Mouse (Mus musculus) adrenal gland, postnatal 10 days (tissue): ENCODE measurements around the gene Faap24. TPM values are rescaled to one million over a fixed set of nuclear protein-coding genes. Genes with fewer than 3 reads are reported as not detected.

Experiments
- DNase-seq: peaks from one replicate; pipeline ENCODE4 v3.0.0; 2021; ENCODE audit warnings: mixed read lengths
- long read RNA-seq, 2 experiments: library from polyadenylated mRNA; stranded (forward); transcript quantifications; one replicate each; pipeline ENCODE4 v2.0.0; 2021
- total RNA-seq, 2 experiments: library from RNA; stranded (reverse); gene quantifications; 2 replicates each; pipeline ENCODE4 v1.2.3; 2021

Faap24 gene
- total RNA-seq: 1 to 10 TPM; 5.1 to 6.9 TPM
- long read RNA-seq, experiment 1, transcript Faap24-201 (4 exons, 1,857 nt): major isoform, 11 of 15 reads
- long read RNA-seq, experiment 1, partial matches to known transcripts: 0 of 15 reads
- long read RNA-seq, experiment 1, other reads (novel, unspliced or antisense): 3 of 15 reads
- long read RNA-seq, experiment 2, transcript Faap24-201 (4 exons, 1,857 nt): major isoform, 10 of 11 reads
- long read RNA-seq, experiment 2, partial matches to known transcripts: 1 of 11 reads
- long read RNA-seq, experiment 2, other reads (novel, unspliced or antisense): 0 of 11 reads

DNA sequence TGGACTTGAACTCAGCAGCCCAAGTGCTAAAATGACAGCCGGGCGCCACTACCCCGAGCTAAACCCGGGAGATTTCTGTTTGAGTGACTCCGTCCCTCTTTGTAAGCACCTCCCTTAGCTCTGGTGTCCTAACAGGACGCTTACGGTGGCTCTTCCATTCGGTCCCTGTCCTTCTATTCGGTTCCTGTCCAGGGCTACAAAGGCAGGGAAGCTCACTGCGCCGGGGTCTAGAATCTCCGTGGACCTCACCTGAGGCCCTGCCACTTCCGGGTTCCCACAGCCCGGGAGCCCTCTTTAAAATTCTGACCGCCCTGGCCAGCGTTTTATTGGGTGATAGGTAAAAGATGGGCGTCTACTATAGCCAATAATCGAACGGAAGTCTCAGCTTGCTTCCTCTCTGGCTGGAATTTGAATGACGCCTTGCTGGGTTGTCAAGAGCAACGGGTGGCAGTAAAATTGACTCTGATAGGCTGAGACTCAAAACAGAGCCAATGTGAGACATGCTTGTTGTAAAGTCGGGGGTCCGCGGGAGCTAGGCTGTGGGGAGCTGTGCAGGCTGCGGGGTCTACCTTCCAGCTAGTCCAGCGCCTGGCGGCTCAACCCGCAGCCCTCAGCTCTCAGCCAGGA is at the start of gene Faap24, which contains the start of gene Cep89:
TSS of gene Faap24 (minus strand) at position 295 of the 627 bp plus-strand sequence.
TSS of gene Cep89 (plus strand) at position 494 of the 627 bp plus-strand sequence.
- DNase-seq: peak; percentile 94

DNA sequence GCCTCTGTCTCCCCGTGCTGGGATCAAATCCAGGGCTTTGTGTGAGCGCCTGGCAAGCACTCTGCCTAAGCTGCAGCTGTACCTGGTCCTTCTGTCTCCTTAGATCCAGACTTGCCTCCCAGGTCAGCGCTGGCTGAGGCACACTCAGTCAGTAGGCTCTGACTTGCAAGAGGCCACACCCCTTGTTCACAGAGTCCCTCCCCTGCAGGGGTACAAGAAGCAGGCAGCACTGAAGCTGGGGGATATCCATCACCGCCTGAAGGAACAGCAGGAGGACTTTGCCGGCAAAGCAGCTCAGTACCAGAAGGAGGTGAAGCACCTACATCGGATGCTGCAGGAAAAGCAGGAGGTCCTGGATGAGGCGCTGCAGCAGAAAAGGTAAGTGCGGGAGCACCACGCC is 38.6 kb upstream of the Faap24 start:
- DNase-seq: no peak

GRCm38 (mm10) chr7:35428146-35428545 is 31.5 kb upstream of the Faap24 start:
- no peak for DNase-seq

GRCm38 (mm10) chr7:35423071-35423470 is 26.4 kb upstream of the Faap24 start:
- DNase-seq: no peak

- no peak for DNase-seq
Observed at GRCm38 (mm10) chr7:35416654-35416948, 20.0 kb upstream of the Faap24 start.

GRCm38 (mm10) chr7:35415801-35416653 is 19.4 kb upstream of the Faap24 start:
- peak; percentile 10 for DNase-seq

DNA sequence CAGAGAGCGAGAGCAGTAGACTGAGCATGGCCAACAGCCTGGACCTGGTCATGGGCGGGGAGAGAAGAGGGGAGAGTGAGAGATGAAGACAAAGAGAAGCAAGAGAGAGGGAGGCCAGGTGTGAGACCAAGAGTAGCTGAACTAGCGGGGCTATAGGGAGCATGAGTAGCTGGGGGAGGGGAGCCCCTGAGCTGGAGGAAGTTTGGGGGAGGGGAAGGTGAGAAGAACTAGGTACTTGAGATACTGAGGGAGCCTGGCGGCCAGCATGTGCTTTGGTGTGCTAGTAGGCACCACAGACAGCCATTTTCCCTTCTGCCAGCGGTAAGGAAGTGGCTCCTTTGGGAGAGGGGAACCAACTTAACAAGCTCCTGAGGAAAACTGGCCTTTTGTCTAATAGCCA is 18.6 kb upstream of the Faap24 start:
- no peak for DNase-seq

DNA sequence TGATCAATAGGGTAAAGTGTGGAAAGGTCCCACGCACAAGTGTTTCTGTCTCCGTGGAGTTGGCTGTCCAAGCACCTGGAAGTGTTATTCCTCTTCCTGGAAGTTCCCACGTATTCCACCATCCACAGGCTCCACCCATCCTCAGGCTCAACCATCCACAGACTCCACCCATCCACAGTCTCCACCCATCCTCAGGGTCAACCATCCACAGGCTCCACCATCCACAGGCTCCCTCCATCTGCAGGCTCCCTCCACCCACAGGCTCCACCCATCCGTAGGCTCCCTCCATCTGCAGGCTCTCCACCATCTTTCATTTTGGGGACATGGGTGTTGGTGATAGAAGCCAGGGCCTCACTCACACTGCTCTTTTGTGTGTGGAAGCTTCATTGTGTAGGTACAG is 4.5 kb upstream of the Faap24 start:
- no peak for DNase-seq

GRCm38 (mm10) chr7:35395734-35396456 is 741 bp downstream of the Faap24 start:
- peak; percentile 31 for DNase-seq

DNA sequence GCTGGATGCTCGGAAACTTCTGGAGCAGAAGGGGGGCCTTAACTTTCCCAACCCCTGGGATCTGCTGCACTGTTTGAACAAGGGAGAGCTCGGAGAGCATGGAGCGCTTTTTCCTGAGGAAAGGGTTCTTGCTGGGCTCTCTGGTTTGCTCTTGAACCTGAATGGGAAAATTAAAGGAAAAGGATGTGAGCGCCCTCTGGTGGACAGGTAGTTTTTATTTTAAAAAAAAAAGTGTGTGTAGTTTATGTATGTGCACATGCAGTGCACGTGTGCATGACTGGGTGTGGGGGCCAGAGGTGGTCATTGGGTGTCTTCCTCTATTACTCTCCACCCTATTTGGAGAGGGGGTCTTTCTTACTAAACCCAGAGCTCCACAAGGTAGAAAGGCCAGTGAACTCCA is 3.7 kb downstream of the Faap24 start:
- DNase-seq: peak; percentile 45

DNA sequence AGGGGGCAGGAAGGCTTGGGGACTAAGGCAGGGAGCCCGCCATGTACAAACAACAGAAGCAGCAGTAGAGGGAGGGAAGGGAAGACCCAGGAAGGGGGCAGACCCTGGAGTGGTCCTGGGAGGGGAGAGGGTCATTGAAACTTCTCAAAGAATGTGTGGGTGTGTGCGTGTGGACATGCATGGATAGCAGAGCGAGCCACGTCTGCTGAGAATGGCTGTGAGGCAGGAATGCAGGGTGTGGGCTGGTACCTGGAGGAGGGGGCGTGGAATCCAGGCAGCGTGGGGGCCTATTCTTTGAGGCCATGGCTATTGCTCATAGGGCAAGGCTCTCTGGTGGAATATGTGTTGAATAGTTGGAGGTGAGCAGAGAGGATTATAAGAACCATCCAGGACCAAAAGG is 7.9 kb downstream of the Faap24 start:
- DNase-seq: no peak

DNA sequence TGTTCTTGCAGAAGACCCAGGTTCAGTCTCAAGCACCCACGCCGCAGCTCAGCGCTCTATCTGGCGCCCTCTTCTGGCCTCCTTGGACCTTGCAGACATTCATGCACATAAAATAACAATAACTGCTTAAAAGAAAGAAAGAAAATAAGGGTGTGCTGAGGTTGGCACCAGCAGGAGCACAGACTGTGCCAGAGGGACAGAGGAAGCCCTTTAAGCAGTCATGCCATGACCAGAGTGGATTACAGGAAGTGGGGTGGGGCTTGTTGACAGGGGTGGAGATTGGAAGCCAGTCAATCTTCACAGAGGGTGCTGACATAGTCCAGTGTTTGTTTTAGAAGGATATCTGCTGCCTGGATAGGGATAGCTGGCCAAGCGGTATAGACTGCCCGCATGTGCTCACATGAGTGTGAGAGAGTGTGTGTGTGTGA is 10.1 kb downstream of the Faap24 start:
- peak; percentile 34 for DNase-seq

DNA sequence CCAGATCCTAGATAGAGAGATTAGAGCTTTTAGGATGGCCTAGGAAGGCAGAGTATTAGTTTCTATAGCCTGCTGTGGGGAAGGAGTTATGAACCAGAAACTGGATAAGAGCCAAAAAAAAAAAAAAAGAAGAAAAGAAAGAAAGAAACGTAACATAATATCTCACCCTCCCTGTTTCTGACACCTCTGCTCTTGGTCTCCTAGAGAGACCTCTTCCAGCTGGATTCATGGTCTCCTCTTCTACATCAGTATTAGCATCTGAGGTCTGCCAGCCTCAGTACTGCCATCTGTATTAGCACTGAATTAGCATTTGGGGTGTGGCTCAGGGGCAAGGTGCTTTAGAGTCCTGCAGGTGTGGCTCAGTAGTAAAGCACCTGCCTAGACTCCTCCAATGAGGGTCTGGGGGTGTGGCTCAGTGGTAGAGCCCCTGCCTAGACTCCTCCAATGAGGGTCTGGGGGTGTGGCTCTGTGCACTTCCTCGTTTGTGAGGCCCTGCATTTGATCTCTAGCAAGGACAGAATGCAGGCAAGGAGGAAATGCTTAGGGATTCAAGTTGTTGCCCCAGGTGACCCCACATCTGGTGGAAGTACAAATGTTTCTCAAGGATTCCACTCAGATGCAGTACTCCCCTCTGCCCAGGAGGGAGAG is 13.8 kb downstream of the Faap24 start:
- DNase-seq: no peak

DNA sequence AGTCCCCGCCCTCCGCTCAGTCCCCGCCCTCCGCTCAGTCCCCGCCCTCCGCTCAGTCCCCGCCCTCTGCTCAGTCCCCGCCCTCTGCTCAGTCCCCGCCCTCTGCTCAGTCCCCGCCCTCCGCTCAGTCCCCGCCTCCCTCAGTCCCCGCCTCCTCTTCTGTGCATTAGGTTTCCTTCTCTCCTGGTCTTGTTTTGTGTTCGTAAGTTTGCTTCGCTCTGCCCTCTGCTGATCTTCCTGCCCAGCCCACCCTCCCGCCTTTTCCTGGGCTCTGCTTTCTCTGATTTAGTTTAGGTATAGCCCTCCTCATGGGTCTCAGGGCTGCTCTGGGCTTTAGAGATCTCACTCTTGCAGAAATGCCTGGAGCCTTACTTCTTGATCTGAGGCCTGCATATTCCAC is 14.8 kb downstream of the Faap24 start:
- DNase-seq: no peak

GRCm38 (mm10) chr7:35380351-35380750 is 16.3 kb downstream of the Faap24 start:
- DNase-seq: no peak

GRCm38 (mm10) chr7:35379492-35380119 is 17.0 kb downstream of the Faap24 start:
- no peak for DNase-seq

DNA sequence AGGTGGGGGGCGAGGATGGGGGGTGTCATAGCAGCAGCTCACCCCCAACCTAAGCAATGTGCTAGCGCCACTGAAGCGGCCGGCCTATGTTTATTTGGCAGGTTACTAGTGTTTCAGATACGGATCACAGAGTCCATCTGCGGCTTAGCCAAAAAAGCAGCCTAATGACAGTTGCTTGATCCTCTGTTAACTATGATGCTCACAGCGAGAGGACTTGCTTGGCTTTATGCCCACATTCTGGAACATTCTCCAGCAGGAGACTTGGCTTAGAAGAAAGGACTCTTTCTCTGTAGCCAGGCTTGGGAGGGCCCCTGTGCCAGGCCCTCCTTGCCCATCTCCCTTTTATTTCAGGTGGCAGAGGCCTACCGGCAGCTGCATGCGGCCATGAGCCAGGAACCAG is 20.0 kb downstream of the Faap24 start:
- no peak for DNase-seq

DNA sequence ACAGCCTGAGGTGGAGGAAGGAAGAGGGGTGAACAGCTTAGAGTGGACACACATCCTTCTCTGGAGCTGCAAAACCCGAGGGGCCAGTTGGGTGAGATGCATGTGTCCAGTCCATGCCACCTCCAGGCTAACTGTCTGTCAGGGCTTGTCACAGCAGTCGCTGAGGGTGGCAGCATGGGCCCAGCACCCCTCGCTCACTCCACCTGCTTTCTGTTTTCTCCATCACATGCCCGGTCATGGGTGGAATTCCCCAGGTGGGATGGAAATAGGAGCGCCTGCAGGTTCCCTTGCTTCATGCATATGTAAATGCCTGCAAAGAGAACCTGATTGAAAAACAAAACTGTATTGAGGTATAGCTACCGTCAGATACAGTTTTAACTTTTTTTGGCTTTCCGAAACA is 22.4 kb downstream of the Faap24 start:
- DNase-seq: no peak

DNA sequence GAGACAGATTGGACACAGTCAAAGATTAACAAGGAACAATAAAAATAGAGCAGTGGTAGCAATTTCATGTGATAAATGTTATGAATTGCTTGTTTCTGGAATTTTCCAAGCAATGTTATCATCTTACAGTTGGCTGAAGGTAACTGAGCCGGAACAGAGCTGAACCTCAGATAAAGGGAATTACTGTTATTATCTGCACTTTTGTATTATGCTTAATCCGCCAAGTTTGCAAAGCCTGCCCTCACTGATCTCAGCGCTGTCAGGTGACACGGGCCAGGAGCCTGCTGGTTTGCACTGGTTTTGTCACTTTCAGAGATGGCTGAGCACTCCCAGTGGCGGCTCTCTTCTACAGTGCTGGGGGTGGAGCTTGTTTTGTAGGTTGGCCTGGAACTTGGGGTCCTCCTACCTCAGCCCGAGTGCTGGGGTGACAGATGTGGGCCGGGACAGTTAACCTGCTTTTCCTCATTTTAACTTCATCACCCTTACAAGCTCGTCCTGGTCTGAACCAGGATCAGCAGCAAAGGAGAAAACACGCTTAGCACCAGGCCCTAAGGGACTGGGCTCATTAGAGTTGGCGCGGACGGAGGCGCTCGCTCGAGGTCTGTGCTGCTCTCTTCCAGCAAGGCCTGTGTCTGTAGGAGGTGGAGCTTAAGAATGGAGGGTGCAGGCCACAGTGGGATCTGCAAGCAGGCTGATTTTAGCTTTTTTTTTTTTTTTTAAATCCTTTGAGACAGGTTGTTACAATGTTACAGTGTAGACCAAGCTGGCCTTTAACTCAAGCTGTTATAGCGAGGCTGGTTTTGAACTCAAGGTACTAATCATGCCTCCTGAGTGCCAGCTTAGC is 23.3 kb downstream of the Faap24 start:
- no peak for DNase-seq

GRCm38 (mm10) chr7:35372483-35373017 is 24.1 kb downstream of the Faap24 start:
- DNase-seq: no peak
